Mouse (Mus musculus): ENCODE measurements around the gene Nup188.

The Nup188 gene

GRCm38 (mm10) chr2:30349196-30349595, 63.0 kb downstream of the Nup188 start:
- no peak for DNase-seq (ENCODE audit: low read depth, low spot score)

- DNase-seq (ENCODE audit: low read depth, low spot score): peak; percentile 47
Measured at GRCm38 (mm10) chr2:30351149-30351548, 65.0 kb downstream of the Nup188 start.

DNA sequence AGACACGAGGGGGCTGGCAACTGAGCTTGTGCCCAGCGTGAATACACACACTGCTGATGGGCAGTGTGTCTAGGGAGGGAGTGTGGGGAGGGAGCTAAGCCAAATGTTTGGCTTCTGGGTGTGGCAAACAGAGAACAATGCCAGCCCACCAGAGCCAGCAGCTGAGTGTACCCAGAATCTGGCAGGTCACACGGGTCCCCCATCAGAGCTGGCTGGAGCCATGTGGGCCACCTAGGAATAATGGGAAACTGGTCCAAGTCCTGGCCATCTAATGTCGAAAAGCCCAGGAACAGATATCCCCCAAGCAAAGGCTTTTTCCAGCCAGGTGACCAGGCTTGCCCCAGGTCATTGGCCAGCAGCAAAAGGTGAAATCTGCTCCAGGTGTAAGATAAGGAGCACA, 69.7 kb downstream of the Nup188 start:
- no peak for DNase-seq (ENCODE audit: low read depth, low spot score)

DNA sequence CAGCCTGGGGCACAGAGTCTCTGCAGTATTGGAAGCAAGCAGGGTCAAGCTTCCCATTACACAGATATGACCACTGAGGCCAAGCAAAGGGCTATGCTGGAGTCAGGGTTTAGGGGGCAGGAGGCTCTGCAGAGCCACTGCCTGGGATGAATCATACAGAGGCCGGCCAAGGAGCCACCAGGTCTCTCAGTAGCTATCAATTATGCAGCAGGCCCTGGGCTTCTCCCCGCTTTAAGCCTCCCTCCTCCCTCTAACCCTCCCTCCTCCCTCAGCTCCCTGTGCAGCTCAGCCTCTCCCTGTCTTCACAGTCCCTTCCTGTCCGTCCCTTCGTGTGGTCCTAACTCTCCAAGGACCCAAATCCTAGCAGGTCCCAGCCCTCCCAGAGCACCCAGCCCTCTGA, 70.1 kb downstream of the Nup188 start:
- no peak for DNase-seq (ENCODE audit: low read depth, low spot score)

DNA sequence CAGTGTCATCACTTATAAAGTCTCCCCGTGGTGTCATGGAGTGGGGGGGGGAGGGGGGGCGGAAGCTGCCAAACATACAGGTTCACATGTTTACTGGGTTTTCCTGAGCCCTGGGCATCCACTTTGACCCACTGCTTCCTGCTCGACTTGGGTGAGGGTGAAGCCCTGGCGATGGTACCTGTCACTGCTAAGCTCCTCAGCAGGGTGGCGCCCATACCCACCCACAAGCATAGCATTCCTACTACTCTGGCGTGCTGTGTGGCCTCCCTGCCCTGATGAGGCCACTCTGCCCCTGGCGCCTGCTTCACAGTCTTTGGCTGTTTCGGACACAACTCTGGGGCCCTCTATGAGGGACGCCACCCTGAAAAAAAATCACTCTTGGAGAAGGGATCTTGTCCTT, 70.7 kb downstream of the Nup188 start:
- DNase-seq (ENCODE audit: low read depth, low spot score): no peak

DNA sequence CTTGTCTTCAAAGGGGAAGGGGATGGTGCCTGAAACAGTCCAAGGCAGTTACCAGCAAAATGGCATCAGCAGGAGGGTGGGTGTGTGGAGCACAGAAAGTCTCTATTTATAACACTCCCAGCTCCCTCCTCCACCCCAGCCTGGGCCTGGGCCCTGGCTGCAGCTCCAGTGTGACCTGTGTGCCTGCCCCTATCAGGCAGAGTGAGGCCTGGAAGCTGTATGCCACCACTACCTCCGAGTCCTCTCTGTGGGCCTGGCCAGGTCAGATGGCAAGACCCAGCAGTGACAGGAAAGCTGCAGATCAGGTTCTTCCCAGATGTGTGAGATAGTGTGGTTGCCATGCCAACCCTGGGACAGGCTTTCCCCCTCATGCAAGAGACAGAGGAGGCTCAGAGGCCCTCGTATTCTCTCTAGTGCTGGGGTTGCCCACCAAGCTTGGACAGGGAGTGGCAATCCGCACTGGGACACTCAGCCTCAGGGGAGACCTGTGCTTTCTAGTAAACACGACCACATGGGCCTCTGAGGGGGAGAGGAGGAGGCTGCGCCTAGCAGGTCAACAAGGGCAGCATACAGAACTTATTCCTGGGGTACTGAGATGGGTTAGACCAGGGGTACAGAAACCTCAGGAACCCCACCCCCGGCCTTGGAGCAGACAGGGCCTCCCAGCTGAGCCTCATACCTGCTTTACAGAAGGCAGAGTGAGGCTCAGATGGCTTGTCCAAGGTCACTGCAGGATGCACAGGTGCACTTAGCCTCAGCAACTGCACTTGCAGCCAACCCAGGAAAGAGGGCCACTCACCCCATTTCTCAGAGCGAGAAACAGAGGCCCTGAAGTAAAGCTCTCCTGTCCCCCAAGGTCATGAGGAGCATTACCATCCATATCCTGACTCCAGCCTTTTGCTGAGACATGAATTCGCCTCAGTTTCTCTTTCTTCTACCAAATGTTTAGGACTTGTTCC, 71.6 kb downstream of the Nup188 start:
- no peak for DNase-seq (ENCODE audit: low read depth, low spot score)

GRCm38 (mm10) chr2:30358533-30359531, 72.6 kb downstream of the Nup188 start, which contains the start of gene Sh3glb2:
Sh3glb2 (minus strand) TSS chr2:30359337.
- no peak for DNase-seq (ENCODE audit: low read depth, low spot score)

DNA sequence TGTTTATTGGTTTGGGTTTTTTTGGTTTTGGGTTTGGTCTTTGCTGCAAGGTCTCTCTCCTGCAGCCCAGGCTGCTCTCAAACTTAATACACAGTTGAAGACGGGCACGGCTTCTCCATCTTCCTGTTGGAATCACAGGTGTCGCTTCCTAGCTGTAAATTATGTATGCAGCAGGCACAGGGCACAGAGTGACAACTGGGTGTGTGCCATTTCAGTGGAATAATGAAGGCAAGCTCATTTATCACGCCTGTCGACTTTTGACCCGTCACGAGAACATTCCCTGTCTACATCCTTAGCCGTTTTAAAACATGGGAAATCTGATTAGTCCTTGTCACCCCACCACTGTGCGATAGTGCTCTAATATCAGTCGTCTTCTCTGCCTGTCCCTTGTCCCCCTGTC, 74.4 kb downstream of the Nup188 start:
- no peak for DNase-seq (ENCODE audit: low read depth, low spot score)

DNA sequence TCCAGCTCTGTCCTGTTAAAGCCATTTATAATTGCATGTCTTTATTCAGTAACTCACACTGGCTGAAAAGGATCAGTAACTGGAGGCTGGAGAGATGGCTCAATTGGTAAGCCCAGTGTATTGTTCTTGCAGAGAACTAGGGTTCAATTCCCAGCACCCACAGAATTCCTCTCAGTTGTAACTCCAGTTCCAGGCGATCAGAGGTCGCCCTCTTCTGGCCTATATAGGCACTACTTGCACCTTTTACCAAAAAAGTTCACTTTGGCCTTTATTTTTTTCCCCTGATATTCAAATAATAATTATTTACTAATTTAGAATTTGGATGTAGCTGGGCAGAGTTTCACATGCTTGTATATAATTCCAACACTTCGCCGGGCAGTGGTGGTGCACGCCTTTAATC, 76.7 kb downstream of the Nup188 start:
- no peak for DNase-seq (ENCODE audit: low read depth, low spot score)

DNA sequence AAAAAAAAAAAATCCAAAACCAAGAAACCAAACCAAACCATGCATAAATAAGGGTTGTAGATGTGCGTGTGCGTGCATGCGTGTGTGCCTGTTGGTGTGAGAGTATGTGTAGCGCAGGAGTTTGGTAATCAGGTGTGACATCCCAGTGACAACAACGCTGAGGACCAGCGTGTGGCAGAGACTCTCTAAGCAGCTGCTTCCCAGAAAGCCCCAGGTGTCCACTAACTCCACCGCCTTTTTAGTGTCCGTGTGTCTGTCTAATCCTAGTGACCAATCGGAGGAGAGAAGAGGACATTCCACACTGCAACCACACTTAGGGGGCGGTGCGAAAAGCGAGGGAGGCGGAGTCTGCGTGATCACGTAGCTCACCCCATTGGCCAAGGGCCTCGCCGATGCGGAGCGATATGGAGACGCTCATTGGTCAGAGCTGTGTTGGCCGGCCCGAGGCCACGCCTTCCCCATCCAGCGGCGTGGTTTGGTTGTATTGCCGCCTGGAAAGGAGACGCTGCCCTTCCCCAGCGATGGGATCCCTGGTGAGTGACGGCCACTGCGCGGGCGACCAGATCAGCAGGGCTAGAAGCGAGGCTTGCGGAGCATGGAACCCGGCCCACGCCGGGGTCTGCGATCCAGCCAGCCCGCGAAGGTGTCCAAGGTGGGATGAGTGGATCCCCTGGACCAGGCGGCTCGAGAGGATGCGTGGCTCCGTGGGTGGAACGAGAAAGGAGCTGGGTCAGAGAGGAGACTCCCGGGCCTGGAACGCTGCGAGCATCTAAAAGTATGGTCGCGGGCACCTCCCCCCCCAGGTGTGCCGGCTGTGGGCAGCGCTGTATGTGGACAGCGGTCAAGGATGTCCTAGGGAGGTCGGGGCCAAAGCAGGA, 77.8 kb downstream of the Nup188 start, which contains the start of gene Miga2:
Gene Miga2, plus strand, starts transcription at position 461 of the 878 bp plus-strand sequence.
- DNase-seq (ENCODE audit: low read depth, low spot score): peak; percentile 98

- DNase-seq (ENCODE audit: low read depth, low spot score): no peak
Measured at GRCm38 (mm10) chr2:30365281-30366069, 79.3 kb downstream of the Nup188 start.

GRCm38 (mm10) chr2:30366203-30366602, 80.0 kb downstream of the Nup188 start:
- no peak for DNase-seq (ENCODE audit: low read depth, low spot score)

- DNase-seq (ENCODE audit: low read depth, low spot score): no peak
Measured at GRCm38 (mm10) chr2:30371544-30371943, 85.3 kb downstream of the Nup188 start.

- DNase-seq (ENCODE audit: low read depth, low spot score): no peak
Measured at GRCm38 (mm10) chr2:30372726-30373125, 86.5 kb downstream of the Nup188 start.

DNA sequence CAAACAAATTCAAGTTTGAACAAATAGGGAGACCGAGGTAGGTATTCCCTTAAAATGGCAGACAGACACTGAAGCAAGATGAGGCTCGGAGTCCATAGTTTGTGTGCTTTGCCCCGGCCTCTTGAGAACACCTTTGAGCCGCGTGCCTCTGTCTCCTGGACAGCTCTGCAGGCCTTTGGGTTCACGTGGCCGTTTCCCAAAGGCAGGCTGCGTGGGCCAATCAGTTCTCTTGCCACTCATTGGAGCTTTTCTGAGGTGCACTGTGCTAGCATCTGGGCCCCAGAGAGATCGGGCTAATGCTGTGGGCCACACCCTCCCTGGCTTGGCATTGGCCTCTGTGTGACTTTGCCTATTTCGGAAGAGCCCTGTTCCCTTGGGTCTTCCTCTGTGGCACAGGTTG, 89.7 kb downstream of the Nup188 start:
- DNase-seq (ENCODE audit: low read depth, low spot score): no peak

DNA sequence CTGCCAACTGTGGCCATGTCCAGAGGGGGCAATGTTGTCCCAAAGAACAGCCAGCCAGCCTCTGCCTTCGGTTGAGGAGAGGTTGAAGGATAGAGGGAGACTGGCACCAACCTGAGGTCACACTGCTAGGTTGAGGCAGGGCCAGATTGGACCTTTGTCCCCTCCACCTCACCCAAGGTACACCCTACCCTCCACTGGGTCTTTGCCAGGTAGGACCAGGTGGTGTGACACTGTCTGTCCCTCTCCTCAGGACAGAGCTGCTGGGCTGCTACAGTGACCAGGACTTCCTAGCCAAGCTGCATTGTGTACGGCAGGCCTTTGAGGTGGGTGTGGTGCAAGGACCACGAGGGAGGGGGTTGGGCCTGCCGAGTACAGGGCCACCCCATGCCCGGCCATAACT, 91.5 kb downstream of the Nup188 start:
- DNase-seq (ENCODE audit: low read depth, low spot score): no peak

GRCm38 (mm10) chr2:30379307-30379706, 93.1 kb downstream of the Nup188 start:
- no peak for DNase-seq (ENCODE audit: low read depth, low spot score)

- no peak for DNase-seq (ENCODE audit: low read depth, low spot score)
Measured at GRCm38 (mm10) chr2:30380564-30381376, 94.6 kb downstream of the Nup188 start.

DNA sequence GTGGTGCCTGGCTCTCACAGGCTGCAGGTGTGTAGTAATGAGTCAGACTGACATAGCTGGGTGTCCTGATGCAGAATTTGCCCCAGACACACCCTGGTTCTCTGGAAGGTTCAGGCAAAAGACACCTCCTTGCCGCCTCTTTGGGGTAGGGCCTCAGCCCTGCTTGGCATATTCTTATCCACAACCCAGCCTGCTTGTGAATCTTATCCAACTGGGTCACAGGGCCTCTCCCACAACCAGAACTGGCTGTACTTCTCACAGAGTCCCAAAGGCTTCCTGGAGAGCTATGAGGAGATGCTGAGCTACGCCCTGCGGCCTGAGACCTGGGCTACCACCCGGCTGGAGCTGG, 95.2 kb downstream of the Nup188 start:
- peak; percentile 58 for DNase-seq (ENCODE audit: low read depth, low spot score)

Data from skeletal muscle tissue, adult 2 months (tissue).